Mouse (Mus musculus): ENCODE data around the gene Gm4131. TPM values are rescaled to one million over a fixed set of nuclear protein-coding genes. Genes with fewer than 3 reads are reported as not detected.
A peak's percentile ranks its signal among the peaks of the same experiment; 100 is the strongest.
"Not testable (repeated sequence)": the region's sequence is repeated elsewhere in the genome, so short reads cannot be mapped to it uniquely, and the experiment has no call there.

Gm4131 gene
- not detected for total RNA-seq (2021)

DNA sequence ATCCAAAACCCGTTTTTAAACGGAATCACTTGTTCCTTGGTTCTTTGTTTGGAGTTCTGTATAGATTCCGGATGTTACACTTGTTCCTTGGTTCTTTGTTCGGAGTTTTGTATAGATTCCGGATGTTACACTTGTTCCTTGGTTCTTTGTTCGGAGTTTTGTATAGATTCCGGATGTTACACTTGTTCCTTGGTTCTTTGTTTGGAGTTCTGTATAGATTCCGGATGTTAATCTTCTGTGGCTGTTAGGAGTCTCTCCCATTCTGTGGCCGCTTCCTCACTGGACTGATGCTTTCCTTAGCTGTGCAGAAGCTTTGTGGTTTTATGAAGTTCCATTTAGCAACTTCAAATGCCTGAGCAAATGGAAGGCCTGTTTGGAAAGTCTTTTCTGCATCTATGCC lies at the start of gene Gm4131:
Gm4131 (minus strand) TSS at position 101 of the 400 bp plus-strand sequence.
- DNase-seq (ENCODE audit: low spot score); intact Hi-C loops (cut with DNase I): not testable (repeated sequence)

- DNase-seq (ENCODE audit: low spot score), result no peak
- intact Hi-C loops (cut with DNase I), result loop anchor here (5.0 kb wide), 1 partner anchor 118 kb away; no protein-coding TSS in a partner anchor
These were observed 43.2 kb upstream of the Gm4131 start for GRCm38 (mm10) chr14:62609904-62610303.

GRCm38 (mm10) chr14:62607791-62608196 lies 41.1 kb upstream of the Gm4131 start:
- intact Hi-C loops (cut with DNase I), result loop anchor here (5.0 kb wide), 1 partner anchor 115 kb away; no protein-coding TSS in a partner anchor
- DNase-seq (ENCODE audit: low spot score), result no peak

DNA sequence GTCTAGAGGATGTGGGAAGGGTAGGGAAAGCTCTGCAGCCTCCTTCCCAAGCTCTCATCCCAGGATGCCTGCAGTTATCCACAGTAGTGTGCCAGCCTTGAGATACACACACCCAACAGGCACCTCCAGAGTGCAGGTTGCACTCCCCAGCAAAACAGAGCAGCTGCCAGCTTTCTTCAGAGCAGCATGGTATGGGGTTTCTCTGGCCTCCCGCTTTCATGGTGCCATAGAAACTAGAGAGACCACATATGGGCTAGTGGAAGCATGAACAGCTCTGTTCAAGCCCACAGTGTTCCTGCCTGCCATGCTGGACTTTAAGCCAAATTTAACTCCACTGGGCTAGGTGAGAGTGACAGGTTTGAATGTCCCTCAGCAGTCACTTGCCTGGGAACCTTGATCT lies 36.1 kb upstream of the Gm4131 start:
- DNase-seq (ENCODE audit: low spot score), result no peak
- intact Hi-C loops (cut with DNase I), result no loop called here

- intact Hi-C loops (cut with DNase I), result no loop called here
- DNase-seq (ENCODE audit: low spot score), result no peak
These were observed 35.5 kb upstream of the Gm4131 start for GRCm38 (mm10) chr14:62602271-62602670.

GRCm38 (mm10) chr14:62600109-62600522 lies 33.4 kb upstream of the Gm4131 start:
- intact Hi-C loops (cut with DNase I), result no loop called here
- no peak for DNase-seq (ENCODE audit: low spot score)

DNA sequence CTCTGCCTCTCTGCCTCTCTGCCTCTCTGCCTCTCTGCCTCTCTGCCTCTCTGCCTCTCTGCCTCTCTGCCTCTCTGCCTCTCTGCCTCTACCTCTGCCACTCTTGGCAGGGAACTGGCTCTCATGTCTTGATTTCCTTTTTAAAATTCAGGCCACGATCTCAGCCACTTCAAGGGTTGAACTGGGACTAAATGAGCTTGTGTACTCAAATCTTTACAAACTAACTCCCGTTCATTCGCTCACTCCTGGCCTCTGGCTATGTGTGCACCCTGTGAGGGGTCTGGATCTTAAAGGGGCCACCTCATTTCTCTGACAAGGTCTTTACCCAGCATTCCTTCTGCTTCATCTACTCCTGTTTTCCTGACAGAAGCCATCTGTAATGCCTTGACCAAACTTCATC lies 18.6 kb upstream of the Gm4131 start:
- intact Hi-C loops (cut with DNase I), result no loop called here
- DNase-seq (ENCODE audit: low spot score), result no peak

GRCm38 (mm10) chr14:62584637-62585036 lies 17.9 kb upstream of the Gm4131 start:
- intact Hi-C loops (cut with DNase I), result no loop called here
- DNase-seq (ENCODE audit: low spot score), result no peak

- intact Hi-C loops (cut with DNase I), result no loop called here
These were observed 15.0 kb upstream of the Gm4131 start for GRCm38 (mm10) chr14:62581768-62582167.

DNA sequence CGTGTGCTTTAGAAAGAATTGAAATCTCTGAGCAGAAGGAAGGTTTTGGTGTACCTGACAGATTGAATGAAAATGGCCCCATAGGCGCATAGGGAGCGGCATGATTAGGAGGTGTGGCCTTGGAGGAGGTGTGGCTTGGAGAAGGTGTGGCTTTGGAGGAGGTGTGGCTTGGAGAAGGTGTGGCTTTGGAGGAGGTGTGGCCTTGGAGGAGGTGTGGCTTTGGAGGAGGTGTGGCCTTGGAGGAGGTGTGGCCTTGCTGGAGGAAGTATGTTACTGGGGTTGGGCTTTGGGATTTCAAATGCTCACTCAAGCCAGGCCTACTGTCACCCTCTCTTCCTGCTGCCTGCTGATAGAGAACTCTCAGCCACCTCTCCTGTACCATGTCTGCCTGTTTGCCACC lies 14.2 kb upstream of the Gm4131 start:
- DNase-seq (ENCODE audit: low spot score), result no peak
- intact Hi-C loops (cut with DNase I), result no loop called here

More at GRCm38 (mm10) chr14:62581768-62582167, 15.0 kb upstream of the Gm4131 start:
- DNase-seq (ENCODE audit: low spot score), result no peak

- intact Hi-C loops (cut with DNase I), result no loop called here
- DNase-seq (ENCODE audit: low spot score), result no peak
These were observed 9.1 kb upstream of the Gm4131 start for GRCm38 (mm10) chr14:62575862-62576261.

DNA sequence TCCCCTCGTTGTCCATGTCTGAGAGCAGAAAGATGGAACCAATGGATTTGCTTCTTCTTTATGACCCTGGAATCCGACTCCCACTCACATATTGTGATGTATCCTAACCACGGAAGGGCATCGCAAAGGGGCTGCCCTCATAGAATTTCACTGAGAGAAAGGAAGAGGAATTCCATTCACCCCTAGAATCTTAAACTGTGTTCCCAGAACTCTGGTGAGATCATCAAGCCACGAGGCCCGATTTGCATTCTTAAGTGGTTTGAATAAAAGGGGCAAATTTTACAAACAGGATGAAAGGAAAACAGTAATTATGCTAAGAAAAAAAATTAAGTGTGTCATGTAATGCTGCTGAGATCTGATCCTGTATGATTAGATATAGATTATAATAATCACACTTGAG lies 8.2 kb upstream of the Gm4131 start:
- DNase-seq (ENCODE audit: low spot score), result no peak
- intact Hi-C loops (cut with DNase I), result no loop called here

GRCm38 (mm10) chr14:62573454-62573853 lies 6.7 kb upstream of the Gm4131 start:
- DNase-seq (ENCODE audit: low spot score), result no peak
- intact Hi-C loops (cut with DNase I), result no loop called here

GRCm38 (mm10) chr14:62570299-62570698 lies 3.6 kb upstream of the Gm4131 start:
- intact Hi-C loops (cut with DNase I), result no loop called here
- peak; percentile 21 for DNase-seq (ENCODE audit: low spot score)

DNA sequence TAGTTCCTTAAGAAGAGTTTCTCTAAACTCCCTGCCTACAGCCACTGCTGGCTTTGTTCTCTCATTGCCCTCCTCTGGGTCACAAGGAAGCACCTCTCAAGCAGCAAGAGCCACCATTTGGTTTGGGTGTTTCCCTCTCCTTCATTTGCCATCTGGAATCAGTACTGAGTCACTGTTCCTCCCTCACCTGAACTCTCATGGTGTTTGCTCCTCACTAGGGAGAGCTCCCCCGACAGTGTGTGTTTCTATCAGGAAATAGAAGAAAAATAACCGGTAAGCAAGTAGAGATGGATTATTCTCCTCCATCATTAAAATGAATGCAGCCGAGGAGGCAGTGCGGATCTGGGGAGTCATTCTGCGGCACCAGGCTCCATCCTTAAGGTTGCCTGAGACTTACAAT lies 2.7 kb upstream of the Gm4131 start:
- intact Hi-C loops (cut with DNase I), result no loop called here
- DNase-seq (ENCODE audit: low spot score), result no peak

- DNase-seq (ENCODE audit: low spot score), result no peak
- intact Hi-C loops (cut with DNase I), result no loop called here
These were observed 3.0 kb downstream of the Gm4131 start for GRCm38 (mm10) chr14:62563679-62564078.

GRCm38 (mm10) chr14:62561875-62562748 lies 4.6 kb downstream of the Gm4131 start:
- intact Hi-C loops (cut with DNase I), result no loop called here
- no peak for DNase-seq (ENCODE audit: low spot score)

GRCm38 (mm10) chr14:62557111-62557510 lies 9.6 kb downstream of the Gm4131 start:
- no peak for DNase-seq (ENCODE audit: low spot score)
- intact Hi-C loops (cut with DNase I), result loop anchor here (5.0 kb wide), 1 partner anchor 65 kb away; no protein-coding TSS in a partner anchor

GRCm38 (mm10) chr14:62555840-62556810 lies 10.6 kb downstream of the Gm4131 start:
- intact Hi-C loops (cut with DNase I), result loop anchor here (5.0 kb wide), 1 partner anchor 64 kb away; no protein-coding TSS in a partner anchor
- DNase-seq (ENCODE audit: low spot score), result no peak

DNA sequence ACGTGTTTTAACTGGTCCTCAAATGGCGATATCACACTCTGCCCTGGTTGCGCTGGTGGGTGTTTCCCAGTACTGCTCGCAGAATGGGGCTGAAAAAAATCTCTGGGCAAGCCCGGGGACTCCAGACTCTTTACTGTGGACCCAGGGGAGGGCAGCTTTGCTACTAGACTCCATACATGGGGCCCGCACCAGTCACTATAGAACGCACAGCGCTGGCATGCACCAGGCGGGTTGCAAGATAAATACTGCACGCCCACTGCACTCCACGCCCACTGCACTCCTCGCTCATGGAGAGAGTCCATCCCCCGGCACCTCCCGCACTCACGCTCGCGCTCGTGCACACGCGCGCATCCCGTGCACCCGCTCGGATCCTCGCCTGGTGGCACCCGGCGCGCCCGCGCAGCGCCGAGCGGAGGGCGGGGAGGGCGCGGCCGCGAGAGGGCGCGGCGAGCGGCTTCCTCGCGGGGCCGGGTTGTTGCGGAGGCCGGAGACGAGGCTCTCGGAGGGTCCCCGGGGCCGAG lies 11.4 kb downstream of the Gm4131 start, which contains the start of gene Fam124a:
Fam124a (plus strand) TSS at position 429 of the 521 bp plus-strand sequence.
- peak; percentile 54 for DNase-seq (ENCODE audit: low spot score)
- intact Hi-C loops (cut with DNase I), result loop anchor here (5.0 kb wide), 1 partner anchor 63 kb away; no protein-coding TSS in a partner anchor

Data from heart, postnatal 25 days (tissue).